Mouse (Mus musculus) frontal cortex, adult 2 months (tissue): ENCODE measurements around the gene Chrm5. TPM values are rescaled to one million over a fixed set of nuclear protein-coding genes. Genes with fewer than 3 reads are reported as not detected.

Source experiments
- DNase-seq, 2 experiments: peaks; one replicate each; pipeline ENCODE4 v3.0.0; 2022; ENCODE audit warnings: low spot score in 1 of 2; ENCODE audit errors: extremely low spot score in 1 of 2
- polyA plus RNA-seq: library from polyadenylated mRNA; depleted of rRNA; stranded (reverse); fragments of >200 nt; gene quantifications from 2 replicates; pipeline ENCODE4 v1.2.3, GENCODE M21; 2012; rRNA removed

The Chrm5 gene
- polyA plus RNA-seq, 1 experiment: 0.12 TPM

DNA sequence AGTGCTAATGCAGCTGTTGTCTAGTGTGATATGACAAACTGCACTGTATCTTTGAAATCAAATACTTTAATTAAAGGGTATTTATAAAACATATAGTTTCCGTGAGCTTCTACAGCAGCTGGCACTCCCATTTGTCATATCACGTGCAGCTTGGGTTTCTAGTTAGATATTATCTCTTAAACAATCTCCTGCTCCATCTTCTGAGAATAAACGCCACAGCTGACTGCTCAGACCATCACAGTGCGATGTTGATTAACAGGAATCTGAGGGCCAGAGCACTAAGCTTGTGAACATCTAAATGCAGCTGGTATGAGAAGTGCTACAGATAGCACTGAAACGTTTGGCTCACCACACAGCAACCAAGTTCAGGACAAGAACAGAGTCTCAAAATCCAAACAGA is 50.2 kb downstream of the Chrm5 start:
- no peak for DNase-seq

DNA sequence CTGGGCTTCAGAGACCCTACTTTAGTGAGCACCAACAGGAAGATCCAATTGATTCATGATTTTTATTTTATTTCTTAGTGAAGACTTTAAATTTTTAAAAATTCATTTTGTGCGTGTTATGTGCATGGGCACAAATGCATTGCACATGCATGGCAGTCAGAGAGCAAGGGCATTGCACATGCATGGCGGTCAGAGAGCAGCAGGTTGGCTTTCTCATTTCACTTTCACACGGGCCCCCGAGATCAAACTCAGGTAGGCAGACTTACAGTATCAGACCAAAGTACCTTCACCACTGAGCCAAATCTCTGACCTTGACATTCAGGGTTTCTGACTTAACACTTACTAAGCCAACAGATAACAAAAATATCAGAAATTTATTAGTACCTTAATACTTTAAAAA is 50.9 kb downstream of the Chrm5 start:
- no peak for DNase-seq

Other genes with a start within 250 kb of the Chrm5 start
- 245 and 291 TPM in 2 replicates for gene Lpcat4, start 241.3 kb downstream of the Chrm5 start, polyA plus RNA-seq
- 0.06 TPM in 1 of 2 replicates, not detected in the other for gene Nutm1, start 221.5 kb downstream of the Chrm5 start, polyA plus RNA-seq
- 79.1 and 85.5 TPM in 2 replicates for gene Nop10, start 218.8 kb downstream of the Chrm5 start, polyA plus RNA-seq
- 106 and 115 TPM in 2 replicates for gene Slc12a6, start 214.9 kb downstream of the Chrm5 start, polyA plus RNA-seq
- gene Gm21985, start 214.5 kb downstream of the Chrm5 start, polyA plus RNA-seq: 0.18 TPM in 1 of 2 replicates, not detected in the other
- gene Emc4, start 112.7 kb downstream of the Chrm5 start, polyA plus RNA-seq: 202 and 210 TPM in 2 replicates
- 11.4 and 14.5 TPM in 2 replicates for gene Katnbl1, start 101.6 kb downstream of the Chrm5 start, polyA plus RNA-seq
- 29.4 and 32.1 TPM in 2 replicates for gene Emc7, start 25.8 kb downstream of the Chrm5 start, polyA plus RNA-seq
- gene Aven, start 12.2 kb upstream of the Chrm5 start, polyA plus RNA-seq: 8.7 and 9.1 TPM in 2 replicates